ENCODE assay signal across 11 mouse cellular contexts in the genomic region with DNA sequence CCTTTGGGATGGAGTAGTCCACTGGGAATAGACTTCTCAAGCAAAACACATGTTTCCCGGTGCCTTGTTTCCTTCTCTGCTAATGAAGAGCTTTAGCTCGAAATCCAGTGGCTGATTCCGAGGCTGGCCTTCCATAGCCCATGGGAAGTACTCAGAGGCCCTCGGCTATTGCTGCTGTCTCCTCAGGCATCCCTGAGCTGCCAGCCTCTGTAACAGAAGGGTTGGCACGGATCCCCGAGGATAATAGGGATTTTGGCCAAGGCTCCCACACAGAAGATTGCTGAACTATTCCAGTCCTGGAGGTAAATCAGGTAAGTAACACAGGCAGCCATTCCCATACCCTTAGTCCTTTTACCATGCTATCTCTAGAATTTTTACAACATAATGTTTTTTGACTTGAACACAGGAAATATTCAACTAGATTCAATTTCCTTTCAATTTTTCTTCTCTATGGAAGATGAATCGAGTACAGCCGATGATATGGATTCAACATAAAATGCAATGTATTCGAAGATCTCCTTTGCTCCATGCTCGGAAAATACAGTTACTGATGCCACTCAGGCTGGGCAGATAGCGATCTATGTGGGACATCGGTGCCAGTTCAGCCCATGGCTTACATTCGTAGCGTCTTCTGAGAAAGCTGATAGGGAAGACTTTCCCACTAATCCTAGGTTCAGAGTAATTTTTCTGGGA.
DNase-seq lines count a peak whose midpoint lies in the region; ATAC-seq and TF ChIP-seq lines count a peak whose summit lies in the region.
"Had no signal": no experiment of that assay in that cellular context is flagged by ENCODE, and none has a peak within 500 bp of the region (broad histone marks: within the 10 kb centered on the region; RNA-seq: fewer than 3 reads in every experiment).

No protein-coding gene starts in this region.

- no peak for TF ChIP-seq POLR2A in kidney, adult 2 months (IDR thresholded peaks at IDR 0.05; ENCODE audit: low read depth, low read length)

- H3K4me3 ChIP-seq in kidney, adult 2 months (ENCODE audit: insufficient read depth, low read depth, low read length) = no peak overlapping the region
- H3K4me3 ChIP-seq in hindbrain, embryonic 12.5 days = no peak overlapping the region
- H3K4me3 ChIP-seq: liver, embryonic 13.5 days had no signal

- peak; percentile 39 for DNase-seq in adrenal gland, adult 2 months
- no peak for DNase-seq in adrenal gland, postnatal 4 days (ENCODE audit: low spot score in 2 of 2)
- DNase-seq in ovary, postnatal 36 days (ENCODE audit: low spot score) = peak; percentile 11
- no peak for DNase-seq in ovary, postnatal 14 days (ENCODE audit: low spot score)
- peak; percentile 75 to 86 for DNase-seq in cerebellum, postnatal 25 days
- DNase-seq in kidney, adult 2 months = no peak
- no peak for DNase-seq in urinary bladder, adult 18-20 months (ENCODE audit: low spot score in 2 of 2)
- DNase-seq: gastrocnemius, postnatal 25 days; kidney, adult 18-20 months; liver, embryonic 13.5 days had no signal

- 70% methylated on average over 14 of the region's 14 CpGs for WGBS in kidney, adult 2 months
- WGBS in hindbrain, embryonic 12.5 days = 80% methylated on average over 14 of the region's 14 CpGs

- no peak for TF ChIP-seq CTCF in kidney, adult 2 months (conservative IDR thresholded peaks at IDR 0.05; ENCODE audit: insufficient read depth, insufficient read length, low read depth, low read length)

- no peaks in the 10 kb centered on the region for H3K4me1 ChIP-seq in kidney, adult 2 months (ENCODE audit: control insufficient read depth, insufficient read depth, low read length)
- no peaks in the 10 kb centered on the region for H3K4me1 ChIP-seq in hindbrain, embryonic 12.5 days
- H3K4me1 ChIP-seq: liver, embryonic 13.5 days had no signal

- no peak overlapping the region for H3K27ac ChIP-seq in kidney, adult 2 months (ENCODE audit: insufficient read depth, low read depth, low read length)
- H3K27ac ChIP-seq in hindbrain, embryonic 12.5 days = no peak overlapping the region
- H3K27ac ChIP-seq: liver, embryonic 13.5 days had no signal

- H3K9ac ChIP-seq in hindbrain, embryonic 12.5 days = no peak overlapping the region
- H3K9ac ChIP-seq: liver, embryonic 13.5 days had no signal

- H3K9me3 ChIP-seq in hindbrain, embryonic 12.5 days (replicated peaks) = no peaks in the 10 kb centered on the region
- H3K9me3 ChIP-seq: liver, embryonic 13.5 days had no signal

- no peak for ATAC-seq in hindbrain, embryonic 12.5 days (ENCODE audit: low FRiP score)

- H3K36me3 ChIP-seq in kidney, adult 2 months (ENCODE audit: control insufficient read depth, insufficient read depth, low read length) = no peaks in the 10 kb centered on the region
- no peaks in the 10 kb centered on the region for H3K36me3 ChIP-seq in hindbrain, embryonic 12.5 days
- H3K36me3 ChIP-seq: liver, embryonic 13.5 days had no signal

- H3K4me2 ChIP-seq in hindbrain, embryonic 12.5 days (replicated peaks) = no peak overlapping the region
- H3K4me2 ChIP-seq: liver, embryonic 13.5 days had no signal

- H3K27me3 ChIP-seq in kidney, adult 2 months (replicated peaks; ENCODE audit: control insufficient read depth, insufficient read depth, low read length) = no peaks in the 10 kb centered on the region
- H3K27me3 ChIP-seq in hindbrain, embryonic 12.5 days = no peaks in the 10 kb centered on the region
- H3K27me3 ChIP-seq: liver, embryonic 13.5 days had no signal

Comparison
In these comparisons a context has a peak if more than half of its experiments do, and no peak if none do; other contexts are left out.
1. DNase-seq: peak in adrenal gland, adult 2 months (single experiment), ovary, postnatal 36 days (single experiment) and cerebellum, postnatal 25 days (2 of 2); none in adrenal gland, postnatal 4 days (0 of 2), ovary, postnatal 14 days (single experiment), kidney, adult 2 months (single experiment) and urinary bladder, adult 18-20 months (0 of 2).